16 mouse cellular contexts compared by ENCODE assay signal in genomic region chrX:166499496-166500190, GRCm38 (mm10).
"Had no signal": no experiment of that assay in that cellular context is flagged by ENCODE, and none has a peak within 500 bp of the region (broad histone marks: within the 10 kb centered on the region; RNA-seq: fewer than 3 reads in every experiment).

No protein-coding gene starts in this region.

- H3K27me3 ChIP-seq: liver, embryonic 13.5 days had no signal

- DNase-seq: kidney, adult 2 months; kidney, postnatal 14 days; kidney, postnatal 4 days; liver; liver, embryonic 13.5 days; lung, adult 2 months; right cerebral cortex, postnatal 4 days; thymus, postnatal 25 days had no signal

- H3K4me3 ChIP-seq: limb, embryonic 10.5 days; limb, embryonic 13.5 days; liver, embryonic 13.5 days; megakaryocyte, embryonic 14.5 days; midbrain, embryonic 10.5 days; midbrain, embryonic 13.5 days had no signal

- ATAC-seq: intestine, postnatal 0 days; midbrain, embryonic 13.5 days; midbrain, embryonic 16.5 days had no signal

- H3K9ac ChIP-seq: limb, embryonic 13.5 days; liver, embryonic 13.5 days; midbrain, embryonic 13.5 days had no signal

- H3K9me3 ChIP-seq: limb, embryonic 10.5 days; limb, embryonic 13.5 days; liver, embryonic 13.5 days; megakaryocyte, embryonic 14.5 days; midbrain, embryonic 10.5 days; midbrain, embryonic 13.5 days had no signal

- H3K4me2 ChIP-seq: limb, embryonic 13.5 days; liver, embryonic 13.5 days; midbrain, embryonic 13.5 days had no signal

- H3K36me3 ChIP-seq: limb, embryonic 13.5 days; liver, embryonic 13.5 days had no signal

- H3K27ac ChIP-seq: limb, embryonic 10.5 days; limb, embryonic 13.5 days; liver, embryonic 13.5 days; midbrain, embryonic 10.5 days; midbrain, embryonic 13.5 days; stomach, postnatal 0 days had no signal

- H3K4me1 ChIP-seq: limb, embryonic 10.5 days; limb, embryonic 13.5 days; liver, embryonic 13.5 days; midbrain, embryonic 10.5 days; midbrain, embryonic 13.5 days had no signal
